Mouse (Mus musculus) thymus, adult 2 months (tissue): ENCODE data around the gene Uxs1. TPM values are rescaled to one million over a fixed set of nuclear protein-coding genes. Genes with fewer than 3 reads are reported as not detected.

Experiments used
- DNase-seq: peaks from one replicate; pipeline ENCODE4 v3.0.0; 2021
- H3K27ac ChIP-seq: fragments of 200-500 bp; 2 replicates; pipeline ENCODE4 v1.5.1; 2012; ENCODE audit warnings: low read length, control low read depth; ENCODE audit not compliant: control insufficient read depth, insufficient read depth
- H3K27me3 ChIP-seq: fragments of 200-500 bp; 2 replicates; pipeline ENCODE4 v1.6.1; 2012; ENCODE audit warnings: mild to moderate bottlenecking, low read length, moderate library complexity, mixed read lengths; ENCODE audit not compliant: control insufficient read depth, insufficient read depth
- H3K36me3 ChIP-seq: fragments of 200-500 bp; 2 replicates; pipeline ENCODE4 v1.6.1; 2012; ENCODE audit warnings: mild to moderate bottlenecking, low read length, moderate library complexity; ENCODE audit not compliant: control insufficient read depth, insufficient read depth
- H3K4me1 ChIP-seq: fragments of 200-500 bp; replicated peaks from 2 replicates; pipeline ENCODE4 v1.6.1; 2012; ENCODE audit warnings: low read length; ENCODE audit not compliant: control insufficient read depth, insufficient read depth
- H3K4me3 ChIP-seq: fragments of 200-500 bp; 2 replicates; pipeline ENCODE4 v1.5.1; 2012; ENCODE audit warnings: mild to moderate bottlenecking, low read length, control low read depth, moderate library complexity; ENCODE audit not compliant: control insufficient read depth, insufficient read depth
- CTCF ChIP-seq: fragments of 200-500 bp; IDR thresholded peaks from 2 replicates; pipeline ENCODE4 v1.5.1; 2012; ENCODE audit warnings: mild to moderate bottlenecking, control low read depth, low read length, moderate library complexity, borderline replicate concordance; ENCODE audit not compliant: control insufficient read depth, poor library complexity, insufficient read depth; ENCODE audit errors: extremely low read depth
- POLR2A ChIP-seq: fragments of 200-500 bp; IDR thresholded peaks from 2 replicates; pipeline ENCODE4 v1.6.1; 2012; ENCODE audit warnings: mild to moderate bottlenecking, low read length, control low read depth, moderate library complexity; ENCODE audit not compliant: control insufficient read depth, poor library complexity, insufficient read depth; ENCODE audit errors: extremely low read depth
- WGBS: fragments of 180-500 bp; shearing (Covaris S2); methylation state at CpG from one replicate; pipeline ENCODE4 v1.1.7; 2018; 5-methylcytosine and 5-hydroxymethylcytosine counted together
- polyA plus RNA-seq: library from polyadenylated mRNA; depleted of rRNA; stranded (reverse); fragments of >200 nt; gene quantifications from 2 replicates; pipeline ENCODE4 v1.2.3, GENCODE M21; 2012

Gene Uxs1
- polyA plus RNA-seq, 1 experiment, result 9.0 TPM

GRCm38 (mm10) chr1:43785316-43785715 is 42.3 kb downstream of the Uxs1 start:
- no peaks in the 10 kb centered on the region for H3K36me3 ChIP-seq
- no peaks in the 10 kb centered on the region for H3K27me3 ChIP-seq
- H3K27ac ChIP-seq, result no peak overlapping the region
- DNase-seq, result no peak
- no peak overlapping the region for H3K4me3 ChIP-seq
- 92% methylated on average over 5 of the region's 5 CpGs for WGBS
- H3K4me1 ChIP-seq, result peaks cover 4% of the 10 kb centered on the region
- TF ChIP-seq CTCF, result no peak
- no peak for TF ChIP-seq POLR2A

GRCm38 (mm10) chr1:43783186-43783585 is 44.4 kb downstream of the Uxs1 start:
- Histone ChIP-seq H3K36me3 (peaks cover 5% of the 10 kb centered on the region), H3K27me3 (no peaks in the 10 kb centered on the region), H3K27ac (no peak overlapping the region), H3K4me3 (no peak overlapping the region), H3K4me1 (no peaks in the 10 kb centered on the region)
- DNase-seq, result no peak
- 98% methylated on average over 3 of the region's 3 CpGs for WGBS
- TF ChIP-seq CTCF (no peak), POLR2A (no peak)

GRCm38 (mm10) chr1:43782680-43783079 is 44.9 kb downstream of the Uxs1 start:
- Histone ChIP-seq H3K27me3 (no peaks in the 10 kb centered on the region), H3K27ac (no peak overlapping the region), H3K36me3 (peaks cover 5% of the 10 kb centered on the region), H3K4me1 (no peaks in the 10 kb centered on the region), H3K4me3 (no peak overlapping the region)
- 96% methylated on average over 3 of the region's 3 CpGs for WGBS
- TF ChIP-seq CTCF, result no peak
- no peak for TF ChIP-seq POLR2A
- DNase-seq, result no peak

GRCm38 (mm10) chr1:43781672-43782071 is 45.9 kb downstream of the Uxs1 start:
- H3K4me3 ChIP-seq, result no peak overlapping the region
- WGBS, result 91% methylated on average over 3 of the region's 3 CpGs
- H3K27me3 ChIP-seq, result no peaks in the 10 kb centered on the region
- H3K36me3 ChIP-seq, result peaks cover 5% of the 10 kb centered on the region
- no peaks in the 10 kb centered on the region for H3K4me1 ChIP-seq
- no peak for TF ChIP-seq POLR2A
- TF ChIP-seq CTCF, result no peak
- DNase-seq, result no peak
- H3K27ac ChIP-seq, result no peak overlapping the region

GRCm38 (mm10) chr1:43781195-43781594 is 46.4 kb downstream of the Uxs1 start:
- no peak overlapping the region for H3K27ac ChIP-seq
- H3K27me3 ChIP-seq, result no peaks in the 10 kb centered on the region
- TF ChIP-seq CTCF (no peak), POLR2A (no peak)
- peaks cover 5% of the 10 kb centered on the region for H3K36me3 ChIP-seq
- no peak overlapping the region for H3K4me3 ChIP-seq
- WGBS, result 94% methylated on average over 2 of the region's 2 CpGs
- H3K4me1 ChIP-seq, result no peaks in the 10 kb centered on the region
- no peak for DNase-seq

GRCm38 (mm10) chr1:43776106-43776505 is 51.5 kb downstream of the Uxs1 start:
- peaks cover 12% of the 10 kb centered on the region for H3K36me3 ChIP-seq
- DNase-seq, result no peak
- H3K27me3 ChIP-seq, result no peaks in the 10 kb centered on the region
- no peak overlapping the region for H3K27ac ChIP-seq
- H3K4me1 ChIP-seq, result no peaks in the 10 kb centered on the region
- H3K4me3 ChIP-seq, result no peak overlapping the region
- 99% methylated on average over 3 of the region's 3 CpGs for WGBS
- TF ChIP-seq CTCF (no peak), POLR2A (no peak)

- H3K27ac ChIP-seq, result no peak overlapping the region
- H3K4me3 ChIP-seq, result no peak overlapping the region
- WGBS, result 96% methylated on average over 4 of the region's 4 CpGs
- peaks cover 12% of the 10 kb centered on the region for H3K36me3 ChIP-seq
- DNase-seq, result no peak
- TF ChIP-seq POLR2A (no peak), CTCF (no peak)
- no peaks in the 10 kb centered on the region for H3K27me3 ChIP-seq
- no peaks in the 10 kb centered on the region for H3K4me1 ChIP-seq
Observed at GRCm38 (mm10) chr1:43774126-43774525, 53.5 kb downstream of the Uxs1 start.
